Mouse (Mus musculus) hindbrain, embryonic 14.5 days (tissue): ENCODE measurements around the gene Dennd1a. TPM values are rescaled to one million over a fixed set of nuclear protein-coding genes. Genes with fewer than 3 reads are reported as not detected.
A peak's percentile ranks its signal among the peaks of the same experiment; 100 is the strongest.
"Not testable (repeated sequence)": the region's sequence is repeated elsewhere in the genome, so short reads cannot be mapped to it uniquely, and the experiment has no call there.

ENCODE experiments used
- ATAC-seq: fragments of 200-750 bp; cut with Nextera tagmentation; 2 replicates; pipeline ENCODE4 v1.8.0; 2017; ENCODE audit warnings: moderate number of reproducible peaks, mild to moderate bottlenecking, moderate TSS enrichment, moderate library complexity; ENCODE audit not compliant: low FRiP score
- DNase-seq: peaks from one replicate; pipeline ENCODE4 v3.0.0-alpha.2; 2015; ENCODE audit warnings: low spot score
- H3K27ac ChIP-seq: fragments of 300-500 bp; sonication (generic); 2 replicates; pipeline ENCODE4 v1.5.1; 2014; ENCODE audit warnings: mild to moderate bottlenecking, moderate library complexity
- H3K27me3 ChIP-seq: fragments of 300-500 bp; sonication (generic); 2 replicates; pipeline ENCODE4 v1.6.1; 2014; ENCODE audit warnings: mild to moderate bottlenecking, low read length, mixed read lengths; ENCODE audit not compliant: control insufficient read depth, insufficient read depth
- H3K36me3 ChIP-seq: fragments of 300-500 bp; sonication (generic); replicated peaks from 2 replicates; pipeline ENCODE4 v1.6.1; 2014; ENCODE audit not compliant: control insufficient read depth, insufficient read depth
- H3K4me1 ChIP-seq: fragments of 300-500 bp; sonication (generic); replicated peaks from 2 replicates; pipeline ENCODE4 v1.6.1; 2014; ENCODE audit warnings: antibody characterized with exemption, low read length, mixed read lengths; ENCODE audit not compliant: control insufficient read depth, insufficient read depth
- H3K4me2 ChIP-seq: fragments of 300-500 bp; sonication (generic); replicated peaks from 2 replicates; pipeline ENCODE4 v1.6.1; 2014; ENCODE audit warnings: mild to moderate bottlenecking, moderate library complexity
- H3K4me3 ChIP-seq: fragments of 300-500 bp; sonication (generic); replicated peaks from 2 replicates; pipeline ENCODE4 v1.5.1; 2014; ENCODE audit warnings: mild to moderate bottlenecking, low read length
- H3K9ac ChIP-seq: fragments of 300-500 bp; sonication (generic); 2 replicates; pipeline ENCODE4 v1.6.1; 2014
- H3K9me3 ChIP-seq: fragments of 300-500 bp; sonication (generic); 2 replicates; pipeline ENCODE4 v1.6.1; 2016; ENCODE audit warnings: low read length; ENCODE audit not compliant: control insufficient read depth
- WGBS: fragments of 180-500 bp; shearing (Covaris S2); extraction: QIAGEN DNeasy Blood & Tissue Kit; methylation state at CpG from one replicate; pipeline ENCODE4 v1.1.7; 2014; 5-methylcytosine and 5-hydroxymethylcytosine counted together
- polyA plus RNA-seq: library from polyadenylated mRNA; unstranded; fragments of >200 nt; fragmentation: Nextera tagmentation; extraction: Ambion mirVana; gene quantifications from 2 replicates; pipeline ENCODE4 v1.2.1, GENCODE M21; 2014

Gene Dennd1a
- polyA plus RNA-seq, 1 experiment from 2014 or later = 16.7 TPM

- no peaks in the 10 kb centered on the region for H3K4me1 ChIP-seq
- 45% methylated on average over 1 of the region's 1 CpGs for WGBS
- ATAC-seq (no peak), DNase-seq (no peak)
- no peak overlapping the region for H3K4me3 ChIP-seq
- H3K9me3 ChIP-seq = no peaks in the 10 kb centered on the region
- H3K36me3 ChIP-seq = no peaks in the 10 kb centered on the region
- no peak overlapping the region for H3K9ac ChIP-seq
- H3K27ac ChIP-seq = no peak overlapping the region
- no peaks in the 10 kb centered on the region for H3K27me3 ChIP-seq
- H3K4me2 ChIP-seq = no peak overlapping the region
Measured at GRCm38 (mm10) chr2:37939997-37940396, 347.2 kb downstream of the Dennd1a start.

GRCm38 (mm10) chr2:37936922-37937321 is 350.3 kb downstream of the Dennd1a start:
- H3K27ac ChIP-seq, H3K4me1 ChIP-seq, H3K36me3 ChIP-seq, H3K4me3 ChIP-seq, DNase-seq, H3K9me3 ChIP-seq, H3K9ac ChIP-seq, H3K27me3 ChIP-seq, ATAC-seq, H3K4me2 ChIP-seq: not testable (repeated sequence)
- WGBS = 90% methylated on average over 3 of the region's 4 CpGs

GRCm38 (mm10) chr2:37932240-37932639 is 354.9 kb downstream of the Dennd1a start:
- WGBS = 100% methylated on average over 1 of the region's 1 CpGs
- Histone ChIP-seq H3K9me3 (no peaks in the 10 kb centered on the region), H3K9ac (no peak overlapping the region), H3K27me3 (no peaks in the 10 kb centered on the region), H3K36me3 (no peaks in the 10 kb centered on the region), H3K4me1 (peaks cover 12% of the 10 kb centered on the region; the same call in 1 of the 2 replicates), H3K4me3 (no peak overlapping the region), H3K4me2 (no peak overlapping the region), H3K27ac (no peak overlapping the region)
- ATAC-seq (no peak), DNase-seq (no peak)

GRCm38 (mm10) chr2:37931018-37931930 is 355.9 kb downstream of the Dennd1a start:
- no peaks in the 10 kb centered on the region for H3K27me3 ChIP-seq
- no peaks in the 10 kb centered on the region for H3K9me3 ChIP-seq
- no peaks in the 10 kb centered on the region for H3K36me3 ChIP-seq
- ATAC-seq = peak; percentile 81; the same call in 1 of the 2 replicates
- WGBS = 43% methylated on average over 5 of the region's 5 CpGs
- H3K9ac ChIP-seq = no peak overlapping the region
- peaks cover 12% of the 10 kb centered on the region; the same call in 1 of the 2 replicates for H3K4me1 ChIP-seq
- 0 out of 2 replicates have a peak overlapping the region, but pooled peaks have one; percentile 12 for H3K27ac ChIP-seq
- H3K4me2 ChIP-seq = no peak overlapping the region
- no peak overlapping the region for H3K4me3 ChIP-seq
- peak; percentile 42 for DNase-seq

- H3K9ac ChIP-seq = no peak overlapping the region
- H3K9me3 ChIP-seq = no peaks in the 10 kb centered on the region
- no peak for DNase-seq
- 0 out of 2 replicates have a peak, but pooled peaks cover 3% of the 10 kb centered on the region for H3K27me3 ChIP-seq
- no peak overlapping the region for H3K4me3 ChIP-seq
- no peak overlapping the region for H3K4me2 ChIP-seq
- no peak for ATAC-seq
- no peak overlapping the region for H3K27ac ChIP-seq
- no peaks in the 10 kb centered on the region for H3K36me3 ChIP-seq
- peaks cover 7% of the 10 kb centered on the region; the same call in 1 of the 2 replicates for H3K4me1 ChIP-seq
- 75% methylated on average over 5 of the region's 5 CpGs for WGBS
Measured at GRCm38 (mm10) chr2:37926133-37926503, 361.1 kb downstream of the Dennd1a start.

GRCm38 (mm10) chr2:37925413-37926132 is 361.6 kb downstream of the Dennd1a start:
- no peaks in the 10 kb centered on the region for H3K36me3 ChIP-seq
- H3K27ac ChIP-seq = no peak overlapping the region
- H3K9me3 ChIP-seq = no peaks in the 10 kb centered on the region
- no peak overlapping the region for H3K4me3 ChIP-seq
- peak overlapping the region; percentile 17; the same call in 1 of the 2 replicates for H3K9ac ChIP-seq
- no peak for ATAC-seq
- WGBS = 9% methylated on average over 6 of the region's 6 CpGs
- DNase-seq = peak; percentile 82
- no peak overlapping the region for H3K4me2 ChIP-seq
- 0 out of 2 replicates have a peak, but pooled peaks cover 3% of the 10 kb centered on the region for H3K27me3 ChIP-seq
- H3K4me1 ChIP-seq = peaks cover 2% of the 10 kb centered on the region; the same call in 1 of the 2 replicates

- no peak overlapping the region for H3K9ac ChIP-seq
- DNase-seq (no peak), ATAC-seq (peak; percentile 77; the same call in 1 of the 2 replicates)
- H3K4me3 ChIP-seq = no peak overlapping the region
- WGBS = 33% methylated on average over 5 of the region's 5 CpGs
- no peak overlapping the region for H3K4me2 ChIP-seq
- H3K27ac ChIP-seq = peak overlapping the region; percentile 14; the same call in 1 of the 2 replicates
- 0 out of 2 replicates have a peak, but pooled peaks cover 5% of the 10 kb centered on the region for H3K4me1 ChIP-seq
- no peaks in the 10 kb centered on the region for H3K27me3 ChIP-seq
- no peaks in the 10 kb centered on the region for H3K9me3 ChIP-seq
- no peaks in the 10 kb centered on the region for H3K36me3 ChIP-seq
Measured at GRCm38 (mm10) chr2:37908721-37909506, 378.3 kb downstream of the Dennd1a start.

- H3K4me1 ChIP-seq = 0 out of 2 replicates have a peak, but pooled peaks cover 5% of the 10 kb centered on the region
Measured at GRCm38 (mm10) chr2:37908296-37908695, 378.9 kb downstream of the Dennd1a start.

More at GRCm38 (mm10) chr2:37908296-37908695, 378.9 kb downstream of the Dennd1a start:
- H3K36me3 ChIP-seq = no peaks in the 10 kb centered on the region
- no peak overlapping the region for H3K4me2 ChIP-seq
- H3K9me3 ChIP-seq = no peaks in the 10 kb centered on the region
- 75% methylated on average over 3 of the region's 3 CpGs for WGBS
- no peak for ATAC-seq
- no peak overlapping the region for H3K9ac ChIP-seq
- H3K27ac ChIP-seq = peak overlapping the region; percentile 14; the same call in 1 of the 2 replicates
- no peak overlapping the region for H3K4me3 ChIP-seq
- no peaks in the 10 kb centered on the region for H3K27me3 ChIP-seq
- no peak for DNase-seq
